Comparison of ENCODE assay signal across 7 mouse cellular contexts in genomic region chr9:108492043-108492750, GRCm38 (mm10). TPM values are rescaled to one million over a fixed set of nuclear protein-coding genes. Genes with fewer than 3 reads are reported as not detected.
DNase-seq lines count a peak whose midpoint lies in the region; ATAC-seq and TF ChIP-seq lines count a peak whose summit lies in the region.

No protein-coding gene starts in this region.

- H3K9me3 ChIP-seq in CH12.LX (replicated peaks; ENCODE audit: low read length), result no peaks in the 10 kb centered on the region
- H3K9me3 ChIP-seq in hindbrain, embryonic 15.5 days, result no peaks in the 10 kb centered on the region
- H3K9me3 ChIP-seq in liver, postnatal 0 days (ENCODE audit: low read length), result no peaks in the 10 kb centered on the region
- H3K9me3 ChIP-seq in stomach, postnatal 0 days (ENCODE audit: control insufficient read depth, low read length), result no peaks in the 10 kb centered on the region

- no peak for DNase-seq in CH12.LX (ENCODE audit: extremely low read depth)
- peak; percentile 85 for DNase-seq in Muller cell, postnatal 12 days (ENCODE audit: inconsistent ontology term)
- peak; percentile 36 for DNase-seq in fibroblast of lung, adult 2 months (ENCODE audit: low read depth)
- peak; percentile 33 for DNase-seq in liver, postnatal 0 days
- DNase-seq in stomach, postnatal 0 days (ENCODE audit: low spot score), result no peak
- no peak for DNase-seq in embryo, embryonic 11 days

- dilution Hi-C loops in CH12.LX (cut with MboI; ENCODE audit: extremely low pct_ligation_motif_present, extremely low pct_unique_long_range_greater_than_20kb, low sequenced_read_pairs), result no loop called here

- H3K27ac ChIP-seq in CH12.LX (ENCODE audit: insufficient read depth, low read depth), result no peak overlapping the region
- H3K27ac ChIP-seq in hindbrain, embryonic 15.5 days (replicated peaks), result no peak overlapping the region
- peak overlapping the region; percentile 99 for H3K27ac ChIP-seq in liver, postnatal 0 days (ENCODE audit: low read depth)
- peak overlapping the region; percentile 99 for H3K27ac ChIP-seq in stomach, postnatal 0 days (replicated peaks)

- no peak for TF ChIP-seq EP300 in CH12.LX (IDR thresholded peaks at IDR 0.05; ENCODE audit: low read length)
- no peak for TF ChIP-seq EP300 in liver, postnatal 0 days (IDR thresholded peaks at IDR 0.05; ENCODE audit: low read depth)
- no peak for TF ChIP-seq EP300 in stomach, postnatal 0 days (optimal IDR thresholded peaks at IDR 0.05)

- H3K4me3 ChIP-seq in CH12.LX (replicated peaks in 1 of 3; ENCODE audit: low read depth in 2 of 3, low read length in 2 of 3, poor library complexity in 1 of 3), result peak overlapping the region in 2 of 3 experiments; percentile 6 to 94
- H3K4me3 ChIP-seq in hindbrain, embryonic 15.5 days, result peak overlapping the region; percentile 98
- peak overlapping the region; percentile 88 for H3K4me3 ChIP-seq in liver, postnatal 0 days (ENCODE audit: low read depth, low read length)
- peak overlapping the region; percentile 96 for H3K4me3 ChIP-seq in stomach, postnatal 0 days (ENCODE audit: low read depth, low read length)

- peaks cover 11 to 31% of the 10 kb centered on the region in 2 experiments for H3K4me1 ChIP-seq in CH12.LX (ENCODE audit: control insufficient read depth in 1 of 2, insufficient read depth in 2 of 2)
- H3K4me1 ChIP-seq in hindbrain, embryonic 15.5 days (replicated peaks), result peaks cover 24% of the 10 kb centered on the region
- peaks cover 20% of the 10 kb centered on the region for H3K4me1 ChIP-seq in liver, postnatal 0 days (ENCODE audit: insufficient read depth)
- peaks cover 4% of the 10 kb centered on the region; the same call in 1 of the 2 replicates for H3K4me1 ChIP-seq in stomach, postnatal 0 days (replicated peaks; ENCODE audit: control insufficient read depth, insufficient read depth)

- peak overlapping the region; percentile 79 for H3K4me2 ChIP-seq in CH12.LX (ENCODE audit: insufficient read depth, low read depth, poor library complexity, severe bottlenecking)
- H3K4me2 ChIP-seq in hindbrain, embryonic 15.5 days, result peak overlapping the region; percentile 73
- peak overlapping the region; percentile 90 for H3K4me2 ChIP-seq in liver, postnatal 0 days (ENCODE audit: low read depth, low read length)
- peak overlapping the region; percentile 84 for H3K4me2 ChIP-seq in stomach, postnatal 0 days (replicated peaks; ENCODE audit: low read depth)

- in situ Hi-C loops in CH12.LX (cut with MboI; ENCODE audit: low pct_ligation_motif_present, low pct_unique_long_range_greater_than_20kb, low sequenced_read_pairs), result no loop called here

- peak overlapping the region; percentile 99 for H3K9ac ChIP-seq in CH12.LX (ENCODE audit: insufficient read depth, low read depth)
- peak overlapping the region; percentile 99; the same call in 1 of the 2 replicates for H3K9ac ChIP-seq in hindbrain, embryonic 15.5 days
- H3K9ac ChIP-seq in liver, postnatal 0 days (replicated peaks), result peak overlapping the region; percentile 97
- peak overlapping the region; percentile 96 for H3K9ac ChIP-seq in stomach, postnatal 0 days (ENCODE audit: low read length)

- no peaks in the 10 kb centered on the region for H3K27me3 ChIP-seq in CH12.LX (replicated peaks)
- no peaks in the 10 kb centered on the region for H3K27me3 ChIP-seq in hindbrain, embryonic 15.5 days
- no peaks in the 10 kb centered on the region for H3K27me3 ChIP-seq in liver, postnatal 0 days (ENCODE audit: insufficient read depth, low read length)
- no peaks in the 10 kb centered on the region for H3K27me3 ChIP-seq in stomach, postnatal 0 days (ENCODE audit: control insufficient read depth, insufficient read depth, low read length)

- no peak for TF ChIP-seq POLR2A in CH12.LX (IDR thresholded peaks at IDR 0.05; ENCODE audit: low read depth, low read length)

- ATAC-seq in hindbrain, embryonic 15.5 days (ENCODE audit: low FRiP score, low read depth), result no peak
- ATAC-seq in liver, postnatal 0 days, result no peak
- no peak for ATAC-seq in stomach, postnatal 0 days (ENCODE audit: low FRiP score, low TSS enrichment)

- 82% methylated on average over 16 of the region's 16 CpGs for WGBS in hindbrain, embryonic 15.5 days
- WGBS in liver, postnatal 0 days (ENCODE audit: insufficient replicate concordance), result 68% methylated on average over 16 of the region's 16 CpGs
- WGBS in stomach, postnatal 0 days, result 73% methylated on average over 16 of the region's 16 CpGs

- peaks cover 24% of the 10 kb centered on the region for H3K79me2 ChIP-seq in CH12.LX (replicated peaks; ENCODE audit: control insufficient read depth, extremely low read depth, insufficient read depth, poor library complexity, severe bottlenecking)

- no peak for TF ChIP-seq CTCF in CH12.LX (conservative IDR thresholded peaks at IDR 0.05 in 1 of 2, IDR thresholded peaks at IDR 0.05 in 1 of 2; ENCODE audit: low read depth in 2 of 2, low read length in 2 of 2)
- no peak for TF ChIP-seq CTCF in liver, postnatal 0 days (IDR thresholded peaks at IDR 0.05; ENCODE audit: low read depth)
- no peak for TF ChIP-seq CTCF in stomach, postnatal 0 days (IDR thresholded peaks at IDR 0.05; ENCODE audit: low read depth)

- TF ChIP-seq RAD21 in CH12.LX (IDR thresholded peaks at IDR 0.05; ENCODE audit: low read depth, low read length), result no peak

- H3K36me3 ChIP-seq in CH12.LX (replicated peaks in 1 of 2; ENCODE audit: control insufficient read depth in 1 of 2, insufficient read depth in 1 of 2, low read length in 1 of 2), result peaks cover 45 to 52% of the 10 kb centered on the region in 2 experiments
- peaks cover 51% of the 10 kb centered on the region for H3K36me3 ChIP-seq in hindbrain, embryonic 15.5 days
- peaks cover 51% of the 10 kb centered on the region for H3K36me3 ChIP-seq in liver, postnatal 0 days (replicated peaks; ENCODE audit: insufficient read depth, low read length)
- H3K36me3 ChIP-seq in stomach, postnatal 0 days (ENCODE audit: control insufficient read depth, insufficient read depth, low read length), result peaks cover 37% of the 10 kb centered on the region

TF ChIP-seq in CH12.LX, 34 proteins besides CTCF, POLR2A, EP300 and RAD21 (continues in another document):
- no peak for TF ChIP-seq USF2 (conservative IDR thresholded peaks at IDR 0.05; ENCODE audit: low read depth, low read length)
- no peak for TF ChIP-seq JUN (IDR thresholded peaks at IDR 0.05; ENCODE audit: insufficient read depth, low read depth, low read length)
- no peak for TF ChIP-seq ZKSCAN1 (IDR thresholded peaks at IDR 0.05; ENCODE audit: borderline replicate concordance, low read depth, low read length)
- TF ChIP-seq RCOR1 (conservative IDR thresholded peaks at IDR 0.05; ENCODE audit: low read depth, low read length), result no peak
- TF ChIP-seq KAT2A (IDR thresholded peaks at IDR 0.05; ENCODE audit: insufficient replicate concordance, low read length), result no peak
- TF ChIP-seq ZNF384 (IDR thresholded peaks at IDR 0.05; ENCODE audit: low read depth, low read length), result no peak
- no peak for TF ChIP-seq SMC3 (IDR thresholded peaks at IDR 0.05; ENCODE audit: low read depth, low read length)
- TF ChIP-seq MXI1 (IDR thresholded peaks at IDR 0.05; ENCODE audit: low read depth, low read length), result no peak
- no peak for TF ChIP-seq E2F4 (IDR thresholded peaks at IDR 0.05; ENCODE audit: insufficient replicate concordance, low read depth, low read length)
- no peak for TF ChIP-seq MEF2A (IDR thresholded peaks at IDR 0.05; ENCODE audit: borderline replicate concordance, low read depth, low read length)
- TF ChIP-seq MYC (IDR thresholded peaks at IDR 0.05; ENCODE audit: low read depth, low read length), result no peak
- TF ChIP-seq CHD1 (IDR thresholded peaks at IDR 0.05; ENCODE audit: low read depth, low read length), result no peak
- TF ChIP-seq TCF12 (IDR thresholded peaks at IDR 0.05; ENCODE audit: low read depth, low read length), result no peak

RNA-seq across cellular contexts. Expression of gene Usp19, which starts 1.8 kb away (rescaled TPM):
- 68.7 and 69.9 TPM in 2 replicates for total RNA-seq in CH12.LX (2012; rRNA removed)
- 36.5 TPM in 2 replicates for total RNA-seq in CH12.LX (2014; rRNA removed)
- 84.2 and 106 TPM in 2 replicates for polyA plus RNA-seq in CH12.LX (2012; ENCODE audit: insufficient read length, low read depth)
- 76.5 and 80.8 TPM in 2 replicates for polyA plus RNA-seq in hindbrain, embryonic 15.5 days (2015; fragmentation: Nextera tagmentation; extraction: Ambion mirVana)
- polyA plus RNA-seq in liver, postnatal 0 days (2015; fragmentation: Nextera tagmentation; extraction: Ambion mirVana), result 13.8 and 17.0 TPM in 2 replicates
- 22.2 and 22.7 TPM in 2 replicates for polyA plus RNA-seq in stomach, postnatal 0 days (2015; fragmentation: Nextera tagmentation; extraction: Ambion mirVana)

RNA-seq across cellular contexts. Expression of gene Lamb2, which starts 12.7 kb away (rescaled TPM):
- total RNA-seq in CH12.LX (2012; rRNA removed) (0.08 and 0.89 TPM in 2 replicates), CH12.LX (2014; rRNA removed) (0.04 TPM in 1 of 2 replicates, not detected in the other)
- 0.11 and 0.17 TPM in 2 replicates for polyA plus RNA-seq in CH12.LX (2012; ENCODE audit: insufficient read length, low read depth)
- 24.1 and 25.1 TPM in 2 replicates for polyA plus RNA-seq in hindbrain, embryonic 15.5 days (2015; fragmentation: Nextera tagmentation; extraction: Ambion mirVana)
- polyA plus RNA-seq in liver, postnatal 0 days (2015; fragmentation: Nextera tagmentation; extraction: Ambion mirVana), result 2.7 and 3.9 TPM in 2 replicates
- 19.2 and 21.8 TPM in 2 replicates for polyA plus RNA-seq in stomach, postnatal 0 days (2015; fragmentation: Nextera tagmentation; extraction: Ambion mirVana)

RNA-seq across cellular contexts. Expression of gene Qars, which starts 15.3 kb away (rescaled TPM):
- total RNA-seq in CH12.LX (2012; rRNA removed) (271 and 322 TPM in 2 replicates), CH12.LX (2014; rRNA removed) (188 and 229 TPM in 2 replicates)
- 270 and 293 TPM in 2 replicates for polyA plus RNA-seq in CH12.LX (2012; ENCODE audit: insufficient read length, low read depth)
- polyA plus RNA-seq in hindbrain, embryonic 15.5 days (2015; fragmentation: Nextera tagmentation; extraction: Ambion mirVana), result 62.8 and 63.8 TPM in 2 replicates
- 33.0 and 33.3 TPM in 2 replicates for polyA plus RNA-seq in liver, postnatal 0 days (2015; fragmentation: Nextera tagmentation; extraction: Ambion mirVana)
- polyA plus RNA-seq in stomach, postnatal 0 days (2015; fragmentation: Nextera tagmentation; extraction: Ambion mirVana), result 66.4 and 70.6 TPM in 2 replicates

RNA-seq across cellular contexts. Expression of gene Qrich1, which starts 24.4 kb away (rescaled TPM):
- 104 and 115 TPM in 2 replicates for total RNA-seq in CH12.LX (2012; rRNA removed)
- 117 and 118 TPM in 2 replicates for total RNA-seq in CH12.LX (2014; rRNA removed)
- 61.5 and 72.1 TPM in 2 replicates for polyA plus RNA-seq in CH12.LX (2012; ENCODE audit: insufficient read length, low read depth)
- polyA plus RNA-seq in hindbrain, embryonic 15.5 days (2015; fragmentation: Nextera tagmentation; extraction: Ambion mirVana), result 118 and 127 TPM in 2 replicates
- polyA plus RNA-seq in liver, postnatal 0 days (2015; fragmentation: Nextera tagmentation; extraction: Ambion mirVana), result 26.2 and 27.1 TPM in 2 replicates
- polyA plus RNA-seq in stomach, postnatal 0 days (2015; fragmentation: Nextera tagmentation; extraction: Ambion mirVana), result 47.7 and 50.5 TPM in 2 replicates

RNA-seq across cellular contexts. Expression of gene Klhdc8b, which starts 30.8 kb away (rescaled TPM):
- 3.1 and 3.5 TPM in 2 replicates for total RNA-seq in CH12.LX (2012; rRNA removed)
- total RNA-seq in CH12.LX (2014; rRNA removed), result 1.9 and 2.6 TPM in 2 replicates
- polyA plus RNA-seq in CH12.LX (2012; ENCODE audit: insufficient read length, low read depth), result 3.4 and 5.2 TPM in 2 replicates
- polyA plus RNA-seq in hindbrain, embryonic 15.5 days (2015; fragmentation: Nextera tagmentation; extraction: Ambion mirVana), result 67.5 and 70.8 TPM in 2 replicates
- 8.5 and 9.1 TPM in 2 replicates for polyA plus RNA-seq in liver, postnatal 0 days (2015; fragmentation: Nextera tagmentation; extraction: Ambion mirVana)
- 37.2 and 46.7 TPM in 2 replicates for polyA plus RNA-seq in stomach, postnatal 0 days (2015; fragmentation: Nextera tagmentation; extraction: Ambion mirVana)

Comparison
In these comparisons a context has a peak if more than half of its experiments do, and no peak if none do; other contexts are left out.
1. DNase-seq: peak in Muller cell, postnatal 12 days (single experiment), fibroblast of lung, adult 2 months (single experiment) and liver, postnatal 0 days (single experiment); none in CH12.LX (single experiment), stomach, postnatal 0 days (single experiment) and embryo, embryonic 11 days (single experiment).
2. H3K27ac ChIP-seq: peak in liver, postnatal 0 days (single experiment) and stomach, postnatal 0 days (single experiment); none in CH12.LX (single experiment) and hindbrain, embryonic 15.5 days (single experiment).
3. Peak in every context shown above with its lines, with median percentiles within 50 percentile points of each other: H3K4me2 ChIP-seq, H3K4me3 ChIP-seq and H3K9ac ChIP-seq.